Mouse (Mus musculus): Measurements from ENCODE around the gene Tomt. TPM values are rescaled to one million over a fixed set of nuclear protein-coding genes. Genes with fewer than 3 reads are reported as not detected.

Gene Tomt
- polyA plus RNA-seq, 1 experiment, result not detected

- no peak for TF ChIP-seq CTCF (IDR thresholded peaks at IDR 0.05; ENCODE audit: borderline replicate concordance, insufficient read depth, low read length)
- TF ChIP-seq POLR2A (IDR thresholded peaks at IDR 0.05; ENCODE audit: low read depth, low read length), result no peak
- Histone ChIP-seq H3K4me3 (ENCODE audit: insufficient read depth, low read length) (no peak overlapping the region), H3K27ac (ENCODE audit: insufficient read depth, low read length) (no peak overlapping the region), H3K4me1 (ENCODE audit: control insufficient read depth, insufficient read depth, low read length) (no peaks in the 10 kb centered on the region; the same call in 1 of the 2 replicates)
These were observed 39.5 kb downstream of the Tomt start for GRCm38 (mm10) chr7:101866491-101867265.

- TF ChIP-seq POLR2A (IDR thresholded peaks at IDR 0.05; ENCODE audit: low read depth, low read length) (no peak), CTCF (IDR thresholded peaks at IDR 0.05; ENCODE audit: borderline replicate concordance, insufficient read depth, low read length) (no peak)
- Histone ChIP-seq H3K4me1 (ENCODE audit: control insufficient read depth, insufficient read depth, low read length) (no peaks in the 10 kb centered on the region; the same call in 1 of the 2 replicates), H3K4me3 (ENCODE audit: insufficient read depth, low read length) (no peak within 1 kb of the TSS), H3K27ac (ENCODE audit: insufficient read depth, low read length) (no peak within 1 kb of the TSS)
These were observed 42.7 kb downstream of the Tomt start, which contains the start of gene Anapc15 for GRCm38 (mm10) chr7:101863415-101863814. TSS of gene Anapc15 (plus strand) at chr7:101863715.

- Histone ChIP-seq H3K27ac (ENCODE audit: insufficient read depth, low read length) (no peak overlapping the region), H3K4me3 (ENCODE audit: insufficient read depth, low read length) (no peak overlapping the region), H3K4me1 (ENCODE audit: control insufficient read depth, insufficient read depth, low read length) (no peaks in the 10 kb centered on the region; the same call in 1 of the 2 replicates)
- TF ChIP-seq POLR2A (IDR thresholded peaks at IDR 0.05; ENCODE audit: low read depth, low read length), result no peak
- TF ChIP-seq CTCF (IDR thresholded peaks at IDR 0.05; ENCODE audit: borderline replicate concordance, insufficient read depth, low read length), result no peak
These were observed 43.9 kb downstream of the Tomt start for GRCm38 (mm10) chr7:101862291-101862690.

- no peak overlapping the region for H3K27ac ChIP-seq (ENCODE audit: insufficient read depth, low read length)
- H3K4me3 ChIP-seq (ENCODE audit: insufficient read depth, low read length), result no peak overlapping the region
- H3K4me1 ChIP-seq (ENCODE audit: control insufficient read depth, insufficient read depth, low read length), result no peaks in the 10 kb centered on the region
- TF ChIP-seq POLR2A (IDR thresholded peaks at IDR 0.05; ENCODE audit: low read depth, low read length), result no peak
- no peak for TF ChIP-seq CTCF (IDR thresholded peaks at IDR 0.05; ENCODE audit: borderline replicate concordance, insufficient read depth, low read length)
These were observed 45.2 kb downstream of the Tomt start for GRCm38 (mm10) chr7:101860978-101861377.

- TF ChIP-seq CTCF (IDR thresholded peaks at IDR 0.05; ENCODE audit: borderline replicate concordance, insufficient read depth, low read length), result no peak
- TF ChIP-seq POLR2A (IDR thresholded peaks at IDR 0.05; ENCODE audit: low read depth, low read length), result no peak
- Histone ChIP-seq H3K4me3 (ENCODE audit: insufficient read depth, low read length) (no peak overlapping the region), H3K4me1 (ENCODE audit: control insufficient read depth, insufficient read depth, low read length) (0 out of 2 replicates have a peak, but pooled peaks cover 5% of the 10 kb centered on the region), H3K27ac (ENCODE audit: insufficient read depth, low read length) (no peak overlapping the region)
These were observed 47.8 kb downstream of the Tomt start for GRCm38 (mm10) chr7:101858362-101858761.

- Histone ChIP-seq H3K4me1 (ENCODE audit: control insufficient read depth, insufficient read depth, low read length) (0 out of 2 replicates have a peak, but pooled peaks cover 5% of the 10 kb centered on the region), H3K4me3 (ENCODE audit: insufficient read depth, low read length) (no peak within 1 kb of the TSS), H3K27ac (ENCODE audit: insufficient read depth, low read length) (no peak within 1 kb of the TSS)
- TF ChIP-seq CTCF (IDR thresholded peaks at IDR 0.05; ENCODE audit: borderline replicate concordance, insufficient read depth, low read length) (no peak), POLR2A (IDR thresholded peaks at IDR 0.05; ENCODE audit: low read depth, low read length) (no peak)
These were observed 49.1 kb downstream of the Tomt start, which contains the start of gene Folr2 for GRCm38 (mm10) chr7:101857094-101857493. TSS of gene Folr2 (minus strand) at chr7:101857194.

GRCm38 (mm10) chr7:101853816-101854215 is 52.3 kb downstream of the Tomt start:
- Histone ChIP-seq H3K27ac (ENCODE audit: insufficient read depth, low read length) (peak overlapping the region; percentile 99), H3K4me1 (ENCODE audit: control insufficient read depth, insufficient read depth, low read length) (0 out of 2 replicates have a peak, but pooled peaks cover 5% of the 10 kb centered on the region), H3K4me3 (ENCODE audit: insufficient read depth, low read length) (no peak overlapping the region)
- TF ChIP-seq POLR2A (IDR thresholded peaks at IDR 0.05; ENCODE audit: low read depth, low read length) (no peak), CTCF (IDR thresholded peaks at IDR 0.05; ENCODE audit: borderline replicate concordance, insufficient read depth, low read length) (no peak)

- Histone ChIP-seq H3K4me3 (ENCODE audit: insufficient read depth, low read length) (no peak overlapping the region), H3K4me1 (ENCODE audit: control insufficient read depth, insufficient read depth, low read length) (0 out of 2 replicates have a peak, but pooled peaks cover 5% of the 10 kb centered on the region), H3K27ac (ENCODE audit: insufficient read depth, low read length) (peak overlapping the region; percentile 99; the same call in 1 of the 2 replicates)
- no peak for TF ChIP-seq CTCF (IDR thresholded peaks at IDR 0.05; ENCODE audit: borderline replicate concordance, insufficient read depth, low read length)
- no peak for TF ChIP-seq POLR2A (IDR thresholded peaks at IDR 0.05; ENCODE audit: low read depth, low read length)
These were observed 53.3 kb downstream of the Tomt start for GRCm38 (mm10) chr7:101852846-101853245.

- H3K4me1 ChIP-seq (ENCODE audit: control insufficient read depth, insufficient read depth, low read length), result 0 out of 2 replicates have a peak, but pooled peaks cover 5% of the 10 kb centered on the region
- no peak overlapping the region for H3K4me3 ChIP-seq (ENCODE audit: insufficient read depth, low read length)
- TF ChIP-seq POLR2A (IDR thresholded peaks at IDR 0.05; ENCODE audit: low read depth, low read length) (no peak), CTCF (IDR thresholded peaks at IDR 0.05; ENCODE audit: borderline replicate concordance, insufficient read depth, low read length) (no peak)
- H3K27ac ChIP-seq (ENCODE audit: insufficient read depth, low read length), result no peak overlapping the region
These were observed 54.5 kb downstream of the Tomt start for GRCm38 (mm10) chr7:101851689-101852088.

Other genes starting within 250 kb of the Tomt start
- 21.7 and 25.7 TPM in 2 replicates for gene Clpb, start 242.7 kb downstream of the Tomt start, polyA plus RNA-seq (2011; ENCODE audit: insufficient read length, low read depth, missing spikeins)
- not detected in 2 replicates for gene Phox2a, start 88.0 kb downstream of the Tomt start, polyA plus RNA-seq (2011; ENCODE audit: insufficient read length, low read depth, missing spikeins)
- gene Inppl1, start 68.1 kb downstream of the Tomt start, polyA plus RNA-seq (2011; ENCODE audit: insufficient read length, low read depth, missing spikeins), result 61.7 and 73.8 TPM in 2 replicates
- 0.74 TPM in 1 of 2 replicates, not detected in the other for gene Folr2, start 49.2 kb downstream of the Tomt start, polyA plus RNA-seq (2011; ENCODE audit: insufficient read length, low read depth, missing spikeins)
- gene Anapc15, start 42.6 kb downstream of the Tomt start, polyA plus RNA-seq (2011; ENCODE audit: insufficient read length, low read depth, missing spikeins), result 43.2 and 47.1 TPM in 2 replicates
- 0.56 and 1.5 TPM in 2 replicates for gene Folr1, start 35.6 kb downstream of the Tomt start, polyA plus RNA-seq (2011; ENCODE audit: insufficient read length, low read depth, missing spikeins)
- gene Lamtor1, start 455 bp downstream of the Tomt start, polyA plus RNA-seq (2011; ENCODE audit: insufficient read length, low read depth, missing spikeins), result 132 and 151 TPM in 2 replicates
- 5.8 and 6.0 TPM in 2 replicates for gene Lrrc51, start 27.5 kb upstream of the Tomt start, polyA plus RNA-seq (2011; ENCODE audit: insufficient read length, low read depth, missing spikeins)
- 110 and 128 TPM in 2 replicates for gene Numa1, start 27.8 kb upstream of the Tomt start, polyA plus RNA-seq (2011; ENCODE audit: insufficient read length, low read depth, missing spikeins)
- gene Il18bp, start 112.3 kb upstream of the Tomt start, polyA plus RNA-seq (2011; ENCODE audit: insufficient read length, low read depth, missing spikeins), result 4.1 and 6.3 TPM in 2 replicates
- 44.9 and 48.4 TPM in 2 replicates for gene Rnf121, start 159.1 kb upstream of the Tomt start, polyA plus RNA-seq (2011; ENCODE audit: insufficient read length, low read depth, missing spikeins)
- gene Xndc1, start 159.2 kb upstream of the Tomt start, polyA plus RNA-seq (2011; ENCODE audit: insufficient read length, low read depth, missing spikeins), result 10.7 and 18.4 TPM in 2 replicates
- gene Xntrpc, start 159.4 kb upstream of the Tomt start, polyA plus RNA-seq (2011; ENCODE audit: insufficient read length, low read depth, missing spikeins), result 0.37 and 0.93 TPM in 2 replicates
- not detected in 2 replicates for gene Trpc2, start 176.8 kb upstream of the Tomt start, polyA plus RNA-seq (2011; ENCODE audit: insufficient read length, low read depth, missing spikeins)
- not detected in 2 replicates for gene Art1, start 195.4 kb upstream of the Tomt start, polyA plus RNA-seq (2011; ENCODE audit: insufficient read length, low read depth, missing spikeins)
- gene Art5, start 203.1 kb upstream of the Tomt start, polyA plus RNA-seq (2011; ENCODE audit: insufficient read length, low read depth, missing spikeins), result 0.72 TPM in 1 of 2 replicates, not detected in the other
- not detected in 2 replicates for gene Chrna10, start 210.5 kb upstream of the Tomt start, polyA plus RNA-seq (2011; ENCODE audit: insufficient read length, low read depth, missing spikeins)

Measured in embryonic fibroblast, embryonic 13.5 days (primary cell).